Mouse (Mus musculus) thymus, postnatal 14 days (tissue): ENCODE data around the gene Thoc2.
"Not testable (repeated sequence)": the region's sequence is repeated elsewhere in the genome, so short reads cannot be mapped to it uniquely, and the experiment has no call there.

ENCODE experiments used
- DNase-seq: peaks from one replicate; pipeline ENCODE4 v3.0.0; 2021

Thoc2 gene

GRCm38 (mm10) chrX:41920574-41920973 is at the start of gene Thoc2:
Gene Thoc2 (minus strand): TSS chrX:41920674.
- no peak for DNase-seq

- DNase-seq: no peak
Observed at GRCm38 (mm10) chrX:41970096-41970495, 49.6 kb upstream of the Thoc2 start.

DNA sequence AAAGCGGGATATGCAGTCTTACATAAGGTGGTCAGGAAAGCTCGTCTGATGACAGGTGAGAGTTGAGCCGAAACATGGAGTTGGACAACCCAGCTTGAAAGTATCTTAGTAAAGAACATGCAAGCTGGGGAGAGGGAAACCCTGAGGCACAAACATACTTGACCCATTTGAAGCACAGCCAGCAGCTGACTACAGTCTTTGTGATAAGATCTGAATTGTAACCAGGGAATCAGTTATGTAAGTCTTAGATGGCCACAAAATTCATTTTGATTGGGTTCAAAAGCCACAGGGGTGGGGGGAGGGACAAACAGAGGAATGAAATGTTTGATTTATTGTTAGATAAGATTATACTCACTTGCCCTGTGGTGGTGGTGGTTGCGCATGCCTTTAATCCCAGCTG is 48.9 kb upstream of the Thoc2 start:
- DNase-seq: no peak

DNA sequence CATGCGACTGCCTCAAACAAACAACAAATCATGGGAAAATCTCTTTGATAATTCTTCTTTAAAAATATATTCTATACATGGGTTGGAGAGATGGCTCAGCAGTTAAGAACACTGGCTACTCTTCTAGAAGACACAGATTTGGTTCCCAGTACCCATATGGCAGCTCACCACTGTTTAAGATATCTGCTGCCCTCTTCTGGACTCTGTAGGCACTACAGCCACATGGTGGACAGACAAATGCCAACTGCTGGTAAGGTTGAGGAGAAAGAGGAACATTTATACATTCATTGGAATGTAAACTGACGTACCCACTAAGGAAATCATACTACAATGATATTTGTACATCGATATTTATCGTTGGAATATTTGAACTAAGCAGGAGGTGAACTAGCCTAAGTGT is 36.7 kb upstream of the Thoc2 start:
- DNase-seq: peak; percentile 40

DNA sequence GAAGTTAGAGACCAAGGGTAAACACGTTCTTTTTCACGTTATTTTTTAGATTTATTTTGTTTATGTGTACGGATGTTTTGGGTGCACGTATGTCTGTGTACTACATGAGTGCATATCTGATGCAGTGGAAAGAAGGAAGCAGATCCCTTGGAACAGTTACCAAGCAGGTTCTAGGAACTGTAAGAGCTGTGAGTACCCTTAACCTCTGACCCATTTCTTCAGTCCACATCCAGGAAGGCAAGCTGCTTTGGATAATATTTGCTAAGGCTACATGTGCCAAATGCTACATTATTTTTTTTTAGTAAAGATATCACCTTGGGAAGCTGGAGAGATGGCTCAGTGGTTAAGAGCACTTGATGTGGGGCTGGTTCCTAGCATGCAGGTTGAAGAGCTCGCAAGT is 21.4 kb upstream of the Thoc2 start:
- no peak for DNase-seq

- DNase-seq: not testable (repeated sequence)
Observed at GRCm38 (mm10) chrX:41931821-41932220, 11.3 kb upstream of the Thoc2 start.

DNA sequence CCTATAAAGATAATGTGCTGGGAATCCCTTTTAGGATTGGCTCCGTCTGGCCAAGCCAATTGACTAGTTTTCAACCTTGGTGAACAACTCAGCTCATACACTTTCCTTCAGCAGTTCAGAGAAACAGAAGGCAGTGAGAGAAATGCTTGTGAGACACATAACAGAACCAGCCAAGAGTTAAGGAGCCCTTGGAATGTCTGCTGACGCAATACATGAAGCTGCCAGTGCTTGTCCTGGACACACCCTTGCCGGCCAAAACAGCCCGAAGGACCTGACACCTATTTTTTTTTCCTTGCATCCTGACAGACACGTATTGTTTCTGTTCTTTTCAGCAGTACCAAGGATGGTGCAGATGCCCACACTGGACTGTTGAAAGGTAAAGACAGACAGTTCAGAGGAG is 4.2 kb upstream of the Thoc2 start:
- DNase-seq: no peak

GRCm38 (mm10) chrX:41912061-41912401 is 8.4 kb downstream of the Thoc2 start:
- no peak for DNase-seq

- peak; percentile 91 for DNase-seq
Observed at GRCm38 (mm10) chrX:41911390-41912060, 8.9 kb downstream of the Thoc2 start.

GRCm38 (mm10) chrX:41910981-41911380 is 9.5 kb downstream of the Thoc2 start:
- peak; percentile 22 for DNase-seq

DNA sequence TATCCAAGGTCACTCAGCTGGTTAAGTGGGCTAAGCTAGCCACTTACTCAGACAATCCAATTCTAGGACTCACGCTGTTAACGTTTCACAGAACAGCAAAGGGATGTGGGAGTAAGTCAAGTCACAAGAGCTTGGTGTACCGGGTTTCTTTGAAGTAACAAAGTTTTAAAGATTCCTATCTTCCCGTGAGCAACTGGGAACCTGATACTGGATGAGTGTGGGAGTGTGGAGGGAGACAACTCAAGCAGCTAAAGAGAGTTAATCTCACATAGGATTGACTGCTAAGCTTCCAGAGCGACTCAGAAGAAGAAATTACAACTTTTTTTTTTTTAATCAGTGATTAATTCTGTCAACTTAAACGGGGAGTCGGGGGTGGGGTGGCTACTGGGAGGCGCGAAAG is 10.0 kb downstream of the Thoc2 start:
- no peak for DNase-seq

- DNase-seq: no peak
Observed at GRCm38 (mm10) chrX:41884759-41885505, 35.5 kb downstream of the Thoc2 start.

- no peak for DNase-seq
Observed at GRCm38 (mm10) chrX:41876581-41876980, 43.9 kb downstream of the Thoc2 start.

GRCm38 (mm10) chrX:41837823-41838222 is 82.7 kb downstream of the Thoc2 start:
- DNase-seq: no peak

- DNase-seq: no peak
Observed at GRCm38 (mm10) chrX:41805592-41805991, 114.9 kb downstream of the Thoc2 start.

DNA sequence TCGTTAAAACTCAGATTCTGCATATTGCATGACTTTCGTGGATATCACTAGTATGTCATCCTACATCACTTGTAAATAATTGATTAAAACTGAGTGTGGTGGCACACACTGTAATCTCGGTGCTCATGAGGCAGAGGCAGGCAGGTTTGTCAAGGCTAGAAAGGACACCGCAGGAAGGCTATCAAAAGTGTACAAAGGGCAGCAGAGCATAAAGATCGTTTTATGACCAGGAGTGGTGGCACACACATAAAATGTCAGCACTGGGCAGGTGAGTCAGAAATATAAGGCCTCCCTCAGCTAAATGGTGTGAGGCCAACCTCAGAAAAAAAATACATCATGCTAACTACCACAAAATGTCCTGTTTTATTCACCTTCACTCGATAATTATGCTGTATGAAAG is 127.2 kb downstream of the Thoc2 start:
- DNase-seq: no peak
